Mouse (Mus musculus): ENCODE data around the gene Hsd17b1.

DNA sequence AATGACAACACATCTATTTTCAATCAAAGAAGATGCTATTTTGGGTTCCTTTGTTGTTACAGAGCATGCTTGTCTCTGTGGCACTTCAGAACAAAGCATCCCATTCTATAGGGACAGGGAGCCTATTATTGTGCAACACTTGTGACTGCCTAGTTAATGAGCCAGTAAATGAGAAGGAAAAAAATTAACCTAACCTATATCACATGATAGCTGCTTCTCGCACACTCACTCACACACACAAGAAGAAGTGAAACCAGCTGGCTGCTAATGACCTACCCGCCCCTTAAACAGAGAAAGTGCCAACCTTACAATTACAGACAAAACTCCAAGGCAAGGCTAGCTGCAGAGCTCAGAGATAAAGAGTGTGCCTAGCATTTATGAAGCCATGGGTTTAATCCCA is 37.4 kb downstream of the Hsd17b1 start:
- TF ChIP-seq POLR2A (IDR thresholded peaks at IDR 0.05; ENCODE audit: control insufficient read depth, low read depth, low read length) (no peak), CTCF (IDR thresholded peaks at IDR 0.05; ENCODE audit: control insufficient read depth, insufficient read depth, insufficient replicate concordance, low read depth, low read length) (no peak)
